Mouse (Mus musculus) lung, adult 2 months (tissue): ENCODE results near the gene Gcgr.

ENCODE experiments used
- CTCF ChIP-seq: fragments of 200-500 bp; IDR thresholded peaks from 2 replicates; pipeline ENCODE4 v1.5.1; 2011; ENCODE audit warnings: mild to moderate bottlenecking, low read length, control low read depth; ENCODE audit not compliant: insufficient read depth
- POLR2A ChIP-seq: fragments of 200-500 bp; IDR thresholded peaks from 2 replicates; pipeline ENCODE4 v1.6.1; 2011; ENCODE audit warnings: low read depth, mild to moderate bottlenecking, control low read depth, low read length, borderline replicate concordance; ENCODE audit errors: extremely low read depth

- TF ChIP-seq CTCF (no peak), POLR2A (no peak)
Measured at GRCm38 (mm10) chr11:120512790-120513453, 17.6 kb upstream of the Gcgr start.
